Mouse (Mus musculus) ovary, adult 10 weeks (tissue): Measurements from ENCODE around the gene Hist1h2bf. TPM values are rescaled to one million over a fixed set of nuclear protein-coding genes. Genes with fewer than 3 reads are reported as not detected.

Experiments used
- polyA plus RNA-seq: library from polyadenylated mRNA; stranded (reverse); fragments of 350-450 nt; fragmentation: Illumina TruSeq; extraction: RNeasy Lipid Tissue Mini Kit (QIAGEN cat#74804); gene quantifications from one replicate; pipeline ENCODE4 v1.2.3, GENCODE M21; 2014

The Hist1h2bf gene
- polyA plus RNA-seq, result not detected

DNA sequence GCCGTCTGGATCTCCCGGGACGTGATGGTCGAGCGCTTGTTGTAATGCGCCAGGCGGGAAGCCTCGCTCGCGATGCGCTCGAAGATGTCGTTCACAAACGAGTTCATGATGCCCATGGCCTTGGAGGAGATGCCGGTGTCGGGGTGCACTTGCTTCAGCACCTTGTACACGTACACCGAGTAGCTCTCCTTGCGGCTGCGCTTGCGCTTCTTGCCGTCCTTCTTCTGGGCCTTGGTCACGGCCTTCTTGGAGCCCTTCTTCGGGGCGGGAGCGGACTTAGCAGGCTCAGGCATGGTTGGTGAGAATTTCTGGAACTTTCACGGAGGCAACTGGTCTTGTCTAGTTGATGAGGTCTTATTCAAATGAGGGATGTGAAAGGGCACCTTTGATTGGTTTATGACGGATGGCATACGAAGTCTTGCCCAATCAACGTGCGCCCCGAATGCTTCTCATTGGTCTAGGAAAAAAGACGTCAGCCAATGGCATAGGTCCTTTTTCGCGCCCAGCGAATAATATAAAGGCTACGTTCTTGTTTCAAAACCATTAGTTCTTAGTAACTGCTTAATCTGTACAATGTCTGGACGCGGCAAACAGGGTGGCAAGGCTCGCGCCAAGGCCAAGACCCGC lies at the start of gene Hist1h2bf, which contains the start of gene Hist1h2ad:
TSS of gene Hist1h2bf (minus strand) at position 299 of the 627 bp plus-strand sequence.
TSS of gene Hist1h2ad (plus strand) at position 484 of the 627 bp plus-strand sequence.

DNA sequence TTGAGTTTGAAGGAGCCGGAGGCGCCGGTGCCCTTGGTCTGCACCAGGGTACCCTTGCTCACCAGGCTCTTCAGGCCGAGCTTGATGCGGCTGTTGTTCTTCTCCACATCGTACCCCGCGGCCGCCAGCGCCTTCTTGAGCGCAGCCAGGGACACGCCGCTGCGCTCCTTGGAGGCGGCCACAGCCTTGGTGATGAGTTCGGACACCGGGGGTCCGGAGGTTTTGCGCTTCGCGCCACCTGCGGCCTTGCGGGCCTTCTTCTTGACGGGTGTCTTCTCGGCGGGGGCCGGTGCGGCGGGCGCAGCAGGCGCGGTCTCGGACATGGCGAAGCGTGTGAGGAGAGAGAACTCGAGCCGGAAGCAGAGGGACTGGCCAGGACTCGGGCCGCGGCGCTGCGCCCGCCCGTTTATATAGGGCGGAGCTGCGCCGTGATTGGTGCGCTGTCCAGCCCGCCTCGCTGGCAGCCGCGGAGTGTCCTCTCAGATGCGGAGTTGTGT lies 48.2 kb upstream of the Hist1h2bf start, which contains the start of gene Hist1h1e:
TSS of gene Hist1h1e (minus strand) at position 384 of the 497 bp plus-strand sequence.

DNA sequence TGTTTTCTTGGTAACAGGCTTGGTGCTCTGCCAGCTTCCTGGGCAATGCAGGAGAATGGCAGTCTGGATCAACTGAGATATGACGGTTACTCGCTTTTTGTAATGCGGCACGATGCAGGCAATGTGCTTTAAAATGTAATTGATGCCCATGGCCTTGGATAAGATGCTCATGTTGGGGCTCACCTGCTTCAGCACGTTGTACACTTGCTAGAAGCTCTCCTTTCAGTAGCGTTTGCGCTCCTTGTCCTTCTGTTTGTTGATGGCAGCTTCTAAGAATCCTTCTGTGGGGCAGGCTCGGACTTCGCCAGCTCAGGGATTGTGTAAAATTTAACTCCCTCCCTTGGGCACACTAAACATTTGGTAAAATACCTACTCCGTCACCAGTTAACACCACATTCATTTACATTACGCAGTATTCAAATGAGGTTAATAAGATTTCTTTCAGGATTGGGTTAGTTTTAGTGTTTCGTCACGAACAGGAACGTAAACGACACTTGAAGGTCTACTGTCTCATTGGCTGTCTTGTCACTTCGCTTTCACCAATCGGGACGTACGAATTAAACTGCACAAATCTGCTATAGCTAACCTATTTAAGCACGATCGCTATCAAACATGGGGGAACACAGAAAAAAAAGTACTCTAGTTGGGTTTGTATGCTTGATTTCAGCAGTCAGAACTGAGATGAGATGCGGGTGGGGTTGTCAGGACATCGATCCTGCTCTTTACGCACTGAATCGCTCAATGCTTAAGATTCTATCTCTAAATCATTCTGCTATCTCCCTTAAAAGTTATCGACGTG lies 46.9 kb upstream of the Hist1h2bf start, which contains the start of gene Hist1h2be:
TSS of gene Hist1h2be (minus strand) at position 392 of the 799 bp plus-strand sequence.

DNA sequence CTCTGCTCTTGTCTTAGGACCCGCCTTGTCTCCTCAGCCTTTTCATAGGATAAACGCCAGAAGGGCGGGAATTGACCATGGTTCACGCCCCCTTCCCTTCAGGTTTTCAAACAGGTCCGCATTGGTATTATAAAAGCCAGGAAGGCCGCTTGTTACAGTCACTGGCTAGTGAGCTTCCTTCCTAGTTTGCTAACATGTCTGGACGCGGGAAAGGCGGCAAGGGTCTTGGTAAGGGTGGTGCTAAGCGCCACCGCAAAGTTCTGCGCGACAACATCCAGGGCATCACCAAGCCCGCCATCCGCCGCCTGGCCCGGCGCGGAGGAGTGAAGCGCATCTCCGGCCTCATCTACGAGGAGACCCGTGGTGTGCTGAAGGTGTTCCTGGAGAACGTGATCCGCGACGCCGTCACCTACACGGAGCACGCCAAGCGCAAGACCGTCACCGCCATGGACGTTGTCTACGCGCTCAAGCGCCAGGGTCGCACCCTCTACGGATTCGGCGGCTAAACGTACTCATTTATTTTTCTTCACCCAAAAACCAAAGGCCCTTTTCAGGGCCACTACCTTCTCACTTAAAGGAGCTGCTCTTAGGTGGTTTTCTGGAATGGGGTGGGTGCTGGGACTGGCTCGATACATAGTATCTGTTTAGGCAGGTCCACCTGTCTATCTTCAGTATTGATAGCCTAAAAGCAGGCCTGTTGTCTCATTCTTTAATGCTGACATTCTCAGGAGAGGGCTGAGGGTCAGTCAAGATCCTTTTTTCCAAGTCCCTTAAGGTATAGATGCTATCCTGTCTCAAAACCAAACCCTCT lies 7.6 kb upstream of the Hist1h2bf start, which contains the start of gene Hist1h4d:
TSS of gene Hist1h4d (plus strand) at position 191 of the 811 bp plus-strand sequence.

DNA sequence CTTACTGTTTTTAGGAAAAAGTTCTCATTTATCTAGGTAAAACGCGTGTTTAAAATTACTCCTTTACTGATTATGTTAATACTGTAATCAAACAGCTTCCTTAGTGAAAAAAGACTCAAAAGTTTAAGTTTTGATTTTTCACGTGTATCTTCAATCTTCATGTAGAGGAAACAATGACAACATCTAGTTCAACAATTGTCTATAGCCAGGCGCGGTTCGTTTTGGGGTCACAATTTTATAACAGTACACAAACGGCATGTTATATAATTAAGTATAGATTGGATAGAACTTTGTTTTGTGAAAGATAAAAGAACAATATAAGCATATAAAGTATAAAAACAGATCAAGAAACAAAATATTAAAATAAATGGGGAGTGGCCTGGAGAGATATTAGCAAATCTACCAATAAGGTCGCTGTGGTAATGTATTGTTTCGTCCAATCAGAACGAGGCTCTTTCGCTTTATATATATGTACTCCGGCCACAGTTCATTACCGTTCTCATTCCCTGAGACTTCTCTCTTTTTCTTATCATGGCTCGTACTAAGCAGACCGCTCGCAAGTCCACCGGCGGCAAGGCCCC lies 1.4 kb upstream of the Hist1h2bf start, which contains the start of gene Hist1h3d:
TSS of gene Hist1h3d (plus strand) at position 493 of the 581 bp plus-strand sequence.

DNA sequence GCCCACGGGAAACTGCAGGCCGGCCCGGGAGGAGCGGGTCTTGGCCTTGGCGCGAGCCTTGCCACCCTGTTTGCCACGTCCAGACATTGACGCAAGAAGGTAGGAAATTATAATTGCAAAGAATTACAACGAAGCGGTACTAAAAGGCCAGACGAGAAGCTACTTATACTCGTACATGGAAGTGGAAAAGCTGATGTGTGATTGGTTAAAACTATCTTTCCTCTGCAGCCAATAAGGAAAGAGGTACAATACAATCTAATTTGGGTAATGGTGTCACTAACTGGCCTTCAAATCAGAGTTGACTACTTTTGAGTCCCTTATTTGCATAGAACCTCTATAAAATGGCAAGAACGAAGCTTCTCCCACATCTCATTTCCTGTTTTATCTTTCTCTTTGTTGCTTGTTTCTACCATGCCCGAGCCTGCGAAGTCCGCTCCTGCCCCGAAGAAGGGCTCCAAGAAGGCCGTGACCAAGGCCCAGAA lies 2.9 kb downstream of the Hist1h2bf start, which contains the start of the genes Hist1h2ae and Hist1h2bg:
TSS of gene Hist1h2ae (minus strand) at position 199 of the 482 bp plus-strand sequence.
TSS of gene Hist1h2bg (plus strand) at position 375 of the 482 bp plus-strand sequence.

DNA sequence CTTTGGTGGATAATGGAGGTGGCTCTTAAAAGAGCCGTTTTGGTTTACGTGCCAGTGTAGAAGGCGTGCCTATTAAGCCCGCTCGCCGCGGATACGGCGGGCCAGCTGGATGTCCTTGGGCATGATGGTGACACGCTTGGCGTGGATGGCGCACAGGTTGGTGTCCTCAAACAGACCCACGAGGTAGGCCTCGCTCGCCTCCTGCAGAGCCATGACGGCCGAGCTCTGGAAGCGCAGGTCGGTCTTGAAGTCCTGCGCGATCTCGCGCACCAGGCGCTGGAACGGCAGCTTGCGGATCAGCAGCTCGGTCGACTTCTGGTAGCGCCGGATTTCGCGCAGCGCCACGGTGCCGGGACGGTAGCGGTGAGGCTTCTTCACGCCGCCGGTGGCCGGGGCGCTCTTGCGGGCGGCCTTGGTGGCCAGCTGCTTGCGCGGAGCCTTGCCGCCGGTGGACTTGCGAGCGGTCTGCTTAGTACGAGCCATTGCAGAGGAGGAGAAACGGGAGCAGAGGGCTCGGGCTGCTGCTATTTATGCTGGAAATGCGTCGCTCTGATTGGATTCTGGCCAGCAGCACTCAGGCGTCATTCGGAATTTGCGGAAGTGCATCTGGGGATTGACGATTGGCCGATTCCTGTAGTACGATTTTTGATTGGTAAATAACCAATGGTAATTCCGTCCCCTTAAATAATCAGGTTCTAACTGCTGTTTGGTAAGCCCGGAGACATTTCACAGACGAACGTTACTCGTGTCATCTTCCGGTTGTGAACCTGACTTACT lies 11.9 kb downstream of the Hist1h2bf start, which contains the start of gene Hist1h3e:
TSS of gene Hist1h3e (minus strand) at position 487 of the 777 bp plus-strand sequence.

DNA sequence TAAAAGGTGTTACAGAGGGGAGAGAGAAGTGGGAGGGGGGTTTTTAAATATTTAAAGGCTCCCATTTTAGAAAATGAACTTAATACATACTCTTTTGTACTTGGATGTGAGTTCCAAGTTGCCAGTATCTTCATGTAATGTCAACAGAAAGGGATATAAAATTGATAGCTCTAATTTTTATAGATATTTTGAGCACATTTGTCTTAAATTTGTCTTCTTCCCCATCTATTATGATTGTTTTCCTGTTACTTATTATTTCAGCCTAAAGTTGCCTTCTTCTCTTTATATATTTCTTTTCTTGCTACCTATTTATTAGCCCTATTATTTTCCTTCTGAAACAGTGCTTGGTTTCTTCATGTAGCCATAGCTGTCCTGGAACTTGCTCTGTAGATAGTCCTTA lies 21.0 kb downstream of the Hist1h2bf start, which contains the start of gene Hist1h1d:
TSS of gene Hist1h1d (plus strand) at position 301 of the 400 bp plus-strand sequence.

DNA sequence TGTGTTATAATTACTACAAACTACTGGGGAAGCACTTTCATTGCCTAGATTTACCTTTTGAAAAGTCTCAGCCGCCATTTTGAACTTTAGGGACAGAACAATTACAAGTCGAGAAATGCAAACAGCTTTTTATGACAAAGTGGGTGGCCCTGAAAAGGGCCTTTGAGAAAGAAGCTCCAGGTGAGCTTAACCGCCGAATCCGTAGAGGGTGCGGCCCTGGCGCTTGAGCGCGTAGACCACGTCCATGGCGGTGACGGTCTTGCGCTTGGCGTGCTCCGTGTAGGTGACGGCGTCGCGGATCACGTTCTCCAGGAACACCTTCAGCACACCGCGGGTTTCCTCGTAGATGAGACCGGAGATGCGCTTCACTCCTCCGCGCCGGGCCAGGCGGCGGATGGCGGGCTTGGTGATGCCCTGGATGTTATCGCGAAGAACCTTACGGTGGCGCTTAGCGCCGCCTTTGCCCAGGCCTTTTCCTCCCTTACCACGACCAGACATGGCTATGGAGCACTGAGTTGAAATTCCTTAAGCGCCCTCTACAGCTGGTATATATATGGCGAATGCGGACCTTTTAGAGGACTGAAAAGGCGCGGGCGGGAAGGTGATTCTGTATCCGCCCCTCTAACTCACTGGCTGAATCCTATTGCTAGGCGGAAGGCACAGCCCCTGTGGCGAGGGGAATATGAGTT lies 22.7 kb downstream of the Hist1h2bf start, which contains the start of gene Hist1h4f:
TSS of gene Hist1h4f (minus strand) at position 503 of the 689 bp plus-strand sequence.

DNA sequence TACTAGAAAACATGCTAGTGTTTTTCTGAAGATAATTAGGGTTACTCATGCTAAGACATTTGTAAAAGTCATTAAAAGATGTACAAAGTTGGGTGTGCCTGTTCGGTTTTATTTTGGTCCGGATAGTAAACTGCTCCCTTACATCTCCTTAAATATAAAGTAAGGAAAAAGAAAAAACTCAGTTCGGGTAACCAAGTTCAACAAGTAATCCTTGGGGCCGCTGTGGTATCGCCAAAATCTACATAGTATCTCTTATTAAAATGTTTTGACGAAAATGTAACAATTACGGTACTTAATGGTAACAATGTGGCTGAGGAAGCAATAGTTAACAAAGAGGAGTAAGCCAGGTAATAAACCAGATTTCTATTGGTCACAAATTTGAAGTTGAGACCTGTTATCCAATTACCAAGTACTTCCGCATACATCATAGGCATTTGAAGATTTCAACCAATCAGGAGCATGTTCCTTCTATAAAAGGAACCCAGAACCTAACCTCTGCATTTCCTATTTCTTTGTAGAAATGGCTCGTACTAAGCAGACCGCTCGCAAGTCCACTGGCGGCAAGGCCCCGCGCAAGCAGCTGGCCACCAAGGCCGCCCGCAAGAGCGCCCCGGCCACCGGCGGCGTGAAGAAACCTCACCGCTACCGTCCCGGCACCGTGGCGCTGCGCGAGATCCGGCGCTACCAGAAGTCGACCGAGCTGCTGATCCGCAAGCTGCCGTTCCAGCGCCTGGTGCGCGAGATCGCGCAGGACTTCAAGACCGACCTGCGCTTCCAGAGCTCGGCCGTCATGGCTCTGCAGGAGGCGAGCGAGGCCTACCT lies 29.8 kb downstream of the Hist1h2bf start, which contains the start of gene Hist1h3f:
TSS of gene Hist1h3f (plus strand) at position 88 of the 822 bp plus-strand sequence.

DNA sequence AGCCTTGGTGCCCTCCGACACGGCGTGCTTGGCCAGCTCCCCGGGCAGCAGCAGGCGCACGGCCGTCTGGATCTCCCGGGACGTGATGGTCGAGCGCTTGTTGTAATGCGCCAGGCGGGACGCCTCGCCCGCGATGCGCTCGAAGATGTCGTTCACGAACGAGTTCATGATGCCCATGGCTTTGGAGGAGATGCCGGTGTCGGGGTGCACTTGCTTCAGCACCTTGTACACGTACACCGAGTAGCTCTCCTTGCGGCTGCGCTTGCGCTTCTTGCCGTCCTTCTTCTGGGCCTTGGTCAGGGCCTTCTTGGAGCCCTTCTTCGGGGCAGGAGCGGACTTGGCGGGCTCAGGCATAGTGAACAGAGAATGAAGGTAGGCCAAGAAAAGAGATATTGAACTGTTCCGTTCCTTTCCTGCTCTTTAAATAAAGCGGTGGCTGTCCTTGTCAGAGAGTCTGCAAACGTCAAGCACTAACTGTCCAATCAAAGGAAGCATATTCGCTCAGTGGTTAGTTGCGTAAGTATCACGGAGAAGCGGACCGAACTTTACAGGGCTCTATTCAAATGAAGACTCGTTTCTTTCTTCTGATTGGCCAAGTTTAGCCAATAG lies 30.9 kb downstream of the Hist1h2bf start, which contains the start of gene Hist1h2bh:
TSS of gene Hist1h2bh (minus strand) at position 394 of the 609 bp plus-strand sequence.

DNA sequence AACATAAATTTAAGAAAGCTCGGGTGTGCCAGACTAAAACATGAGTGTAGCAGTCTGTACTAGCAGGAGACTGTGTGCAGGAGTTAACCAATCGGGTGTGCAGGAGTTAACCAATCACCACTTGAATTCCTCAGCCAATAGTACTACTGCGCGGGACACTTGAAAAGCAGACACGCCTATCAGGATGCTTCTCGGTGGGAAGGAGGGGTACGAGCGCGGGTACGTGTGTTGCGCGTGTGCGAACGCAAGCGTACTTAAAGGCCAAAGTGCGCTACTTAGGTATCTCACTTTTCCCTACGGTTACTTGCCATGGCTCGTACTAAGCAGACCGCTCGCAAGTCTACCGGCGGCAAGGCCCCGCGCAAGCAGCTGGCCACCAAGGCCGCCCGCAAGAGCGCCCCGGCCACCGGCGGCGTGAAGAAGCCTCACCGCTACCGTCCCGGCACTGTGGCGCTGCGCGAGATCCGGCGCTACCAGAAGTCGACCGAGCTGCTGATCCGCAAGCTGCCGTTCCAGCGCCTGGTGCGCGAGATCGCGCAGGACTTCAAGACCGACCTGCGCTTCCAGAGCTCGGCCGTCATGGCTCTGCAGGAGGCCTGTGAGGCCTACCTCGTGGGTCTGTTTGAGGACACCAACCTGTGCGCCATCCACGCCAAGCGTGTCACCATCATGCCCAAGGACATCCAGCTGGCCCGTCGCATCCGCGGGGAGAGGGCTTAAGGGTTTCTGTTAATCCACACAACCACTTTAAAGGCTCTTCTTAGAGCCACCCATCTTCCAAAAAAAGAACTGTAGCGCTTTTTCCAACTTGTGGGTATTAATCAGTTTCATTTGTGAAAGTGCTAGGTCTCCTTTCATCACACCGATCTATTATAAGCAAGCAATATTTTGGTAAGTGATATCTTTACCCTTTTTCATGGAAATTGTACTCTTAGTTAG lies 38.6 kb downstream of the Hist1h2bf start, which contains the start of gene Hist1h3g:
TSS of gene Hist1h3g (plus strand) at position 286 of the 939 bp plus-strand sequence.

DNA sequence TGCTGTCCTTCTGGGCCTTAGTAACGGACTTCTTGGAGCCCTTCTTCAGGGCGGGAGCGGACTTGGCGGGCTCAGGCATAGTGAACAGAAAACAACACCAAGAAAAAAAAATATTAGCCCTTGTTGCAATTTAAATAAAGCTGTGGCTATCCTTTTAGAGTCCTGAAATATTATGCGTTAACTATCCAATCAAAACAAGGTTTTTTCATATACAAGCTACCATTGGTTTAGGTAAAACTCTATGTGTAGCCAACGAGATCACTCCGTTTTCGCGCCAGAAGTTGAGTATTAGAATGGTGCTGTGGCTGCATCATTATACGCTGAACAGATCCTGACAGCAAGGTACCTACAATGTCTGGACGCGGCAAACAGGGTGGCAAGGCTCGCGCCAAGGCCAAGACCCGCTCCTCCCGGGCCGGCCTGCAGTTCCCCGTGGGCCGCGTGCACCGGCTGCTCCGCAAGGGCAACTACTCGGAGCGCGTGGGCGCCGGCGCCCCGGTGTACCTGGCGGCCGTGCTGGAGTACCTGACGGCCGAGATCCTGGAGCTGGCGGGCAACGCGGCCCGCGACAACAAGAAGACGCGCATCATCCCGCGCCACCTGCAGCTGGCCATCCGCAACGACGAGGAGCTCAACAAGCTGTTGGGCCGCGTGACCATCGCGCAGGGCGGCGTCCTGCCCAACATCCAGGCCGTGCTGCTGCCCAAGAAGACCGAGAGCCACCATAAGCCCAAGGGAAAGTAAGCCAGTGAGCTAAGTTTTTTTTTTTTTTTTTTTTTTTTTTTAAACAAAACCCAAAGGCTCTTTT lies 40.2 kb downstream of the Hist1h2bf start, which contains the start of gene Hist1h2af:
TSS of gene Hist1h2af (plus strand) at position 347 of the 808 bp plus-strand sequence.

DNA sequence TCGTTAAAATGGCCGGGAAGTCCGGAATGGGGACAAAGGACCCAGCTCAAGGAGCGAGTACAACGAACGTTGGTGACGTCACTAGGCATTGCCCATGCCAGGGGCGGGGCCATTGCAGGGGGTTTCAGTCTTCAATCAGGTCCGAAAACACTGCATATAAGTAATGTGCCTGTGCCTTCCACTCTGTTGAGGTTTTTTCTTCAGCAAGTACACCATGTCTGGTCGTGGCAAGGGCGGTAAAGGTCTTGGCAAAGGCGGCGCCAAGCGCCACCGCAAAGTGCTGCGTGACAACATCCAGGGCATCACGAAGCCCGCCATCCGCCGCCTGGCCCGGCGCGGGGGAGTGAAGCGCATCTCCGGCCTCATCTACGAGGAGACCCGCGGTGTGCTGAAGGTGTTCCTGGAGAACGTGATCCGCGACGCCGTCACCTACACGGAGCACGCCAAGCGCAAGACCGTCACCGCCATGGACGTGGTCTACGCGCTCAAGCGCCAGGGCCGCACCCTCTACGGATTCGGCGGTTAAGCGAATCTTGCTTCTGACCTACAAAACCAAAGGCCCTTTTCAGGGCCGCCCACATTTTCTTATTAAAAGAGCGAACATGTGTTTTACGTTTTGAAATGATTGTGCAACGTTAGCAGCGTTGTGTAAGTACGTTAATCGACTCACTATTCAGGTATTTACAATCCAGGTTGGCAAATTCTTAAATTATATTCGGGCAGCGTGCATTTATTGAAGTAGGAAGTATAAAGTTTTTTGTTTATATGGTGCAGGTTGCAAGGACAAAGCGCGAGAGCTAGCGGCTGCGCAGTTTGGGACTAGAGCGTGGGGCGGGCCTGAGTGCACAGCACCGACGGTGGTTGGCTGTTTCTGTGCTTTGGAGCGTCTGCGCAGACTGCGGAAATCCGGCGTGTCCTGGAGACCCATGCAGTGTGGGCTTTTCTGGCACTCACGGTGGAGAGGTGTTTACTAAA lies 42.8 kb downstream of the Hist1h2bf start, which contains the start of gene Hist1h4h:
TSS of gene Hist1h4h (plus strand) at position 150 of the 975 bp plus-strand sequence.

